Mouse (Mus musculus): Measurements from ENCODE around the gene Tmem150c. TPM values are rescaled to one million over a fixed set of nuclear protein-coding genes. Genes with fewer than 3 reads are reported as not detected.
A peak's percentile ranks its signal among the peaks of the same experiment; 100 is the strongest.

Tmem150c gene
- total RNA-seq, 1 experiment, result 0.22 TPM

- in situ Hi-C loops (cut with MboI; ENCODE audit: low sequenced_read_pairs in 2 of 2, unreplicated experiment in 2 of 2), result loop anchor here in 1 of 2 experiments (10.0 to 25.0 kb wide), 2 partner anchors 91 to 243 kb away; partner anchors contain the start of gene Tmem150c
- TF ChIP-seq CHD2 (IDR thresholded peaks at IDR 0.05; ENCODE audit: low read depth, low read length) (no peak), ZC3H11A (IDR thresholded peaks at IDR 0.05; ENCODE audit: borderline replicate concordance, low read depth, low read length) (no peak), HCFC1 (IDR thresholded peaks at IDR 0.05; ENCODE audit: borderline replicate concordance, insufficient read depth, low read length) (no peak), MAFK (IDR thresholded peaks at IDR 0.05; ENCODE audit: insufficient read depth, low read depth, low read length) (no peak), ZNF384 (IDR thresholded peaks at IDR 0.05; ENCODE audit: low read depth, low read length) (no peak)
- Histone ChIP-seq H3K4me1 (ENCODE audit: control insufficient read depth in 2 of 2, insufficient read depth in 2 of 2, low read length in 2 of 2, poor library complexity in 1 of 2) (no peaks in the 10 kb centered on the region), H3K27ac (ENCODE audit: insufficient read depth, low read depth, low read length, poor library complexity, severe bottlenecking) (no peak overlapping the region), H3K9me3 (ENCODE audit: control insufficient read depth, insufficient read depth, low read depth, low read length) (no peaks in the 10 kb centered on the region), H3K4me3 (ENCODE audit: insufficient read depth in 1 of 2, low read depth in 1 of 2, low read length in 2 of 2, poor library complexity in 1 of 2, severe bottlenecking in 1 of 2) (no peak overlapping the region), H3K36me3 (ENCODE audit: control insufficient read depth, insufficient read depth, low read length, poor library complexity, severe bottlenecking) (peaks cover 28% of the 10 kb centered on the region), H3K9ac (ENCODE audit: insufficient read depth, low read depth, low read length, poor library complexity, severe bottlenecking) (no peak overlapping the region)
- no peak for DNase-seq (ENCODE audit: low read depth, low spot score)
Observed at GRCm38 (mm10) chr5:100071541-100071940, 88.1 kb downstream of the Tmem150c start.

DNA sequence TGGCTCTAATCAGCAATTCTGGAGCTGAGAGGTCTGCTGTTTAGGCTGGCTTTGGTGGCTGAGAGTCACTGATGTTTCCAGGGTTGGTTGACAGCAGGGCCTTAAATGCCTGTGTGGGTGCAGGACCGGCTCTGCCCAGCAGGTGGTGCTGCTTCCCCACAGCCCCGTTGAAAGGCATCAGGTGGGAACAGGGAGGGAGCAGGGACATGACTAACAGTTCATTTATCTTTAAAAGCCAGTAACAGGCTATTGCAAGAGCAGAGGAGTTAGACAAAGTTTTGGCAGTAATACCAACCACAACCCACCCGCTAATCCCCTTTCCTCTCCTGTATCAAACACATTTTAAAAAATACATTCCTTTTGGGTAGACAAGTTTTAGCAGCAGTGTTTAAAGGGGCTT is 89.4 kb downstream of the Tmem150c start:
- in situ Hi-C loops (cut with MboI; ENCODE audit: low sequenced_read_pairs in 2 of 2, unreplicated experiment in 2 of 2), result loop anchor here in 1 of 2 experiments (10.0 to 25.0 kb wide), 2 partner anchors 92 to 245 kb away; partner anchors contain the start of gene Tmem150c
- DNase-seq (ENCODE audit: low read depth, low spot score), result peak; percentile 62

DNA sequence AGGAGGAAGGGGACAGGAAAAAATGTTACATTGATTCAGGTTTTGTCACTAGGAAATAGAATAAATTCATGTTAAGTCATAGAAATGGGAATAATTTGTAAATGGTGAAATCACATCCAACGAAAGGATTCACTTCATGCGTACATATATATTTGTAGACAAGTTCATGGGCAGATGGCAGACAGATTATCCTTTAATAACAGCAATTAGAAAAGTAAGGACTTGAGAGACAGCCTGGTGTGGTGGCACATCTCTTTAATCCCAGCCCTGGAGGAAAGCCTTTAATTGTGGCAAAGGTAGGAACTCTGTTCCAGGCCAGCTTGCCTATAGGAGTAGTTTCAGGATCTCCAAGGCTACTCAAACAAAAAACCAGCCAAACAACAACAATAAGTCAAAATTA is 90.1 kb downstream of the Tmem150c start:
- Histone ChIP-seq H3K36me3 (ENCODE audit: control insufficient read depth, insufficient read depth, low read length, poor library complexity, severe bottlenecking) (peaks cover 37% of the 10 kb centered on the region), H3K4me1 (ENCODE audit: control insufficient read depth in 2 of 2, insufficient read depth in 2 of 2, low read length in 2 of 2, poor library complexity in 1 of 2) (no peaks in the 10 kb centered on the region), H3K9me3 (ENCODE audit: control insufficient read depth, insufficient read depth, low read depth, low read length) (no peaks in the 10 kb centered on the region), H3K4me3 (ENCODE audit: insufficient read depth in 1 of 2, low read depth in 1 of 2, low read length in 2 of 2, poor library complexity in 1 of 2, severe bottlenecking in 1 of 2) (no peak overlapping the region), H3K27ac (ENCODE audit: insufficient read depth, low read depth, low read length, poor library complexity, severe bottlenecking) (no peak overlapping the region), H3K9ac (ENCODE audit: insufficient read depth, low read depth, low read length, poor library complexity, severe bottlenecking) (no peak overlapping the region)
- DNase-seq (ENCODE audit: low read depth, low spot score), result no peak
- TF ChIP-seq HCFC1 (IDR thresholded peaks at IDR 0.05; ENCODE audit: borderline replicate concordance, insufficient read depth, low read length) (no peak), ZC3H11A (IDR thresholded peaks at IDR 0.05; ENCODE audit: borderline replicate concordance, low read depth, low read length) (no peak), MAFK (IDR thresholded peaks at IDR 0.05; ENCODE audit: insufficient read depth, low read depth, low read length) (no peak), ZNF384 (IDR thresholded peaks at IDR 0.05; ENCODE audit: low read depth, low read length) (no peak), CHD2 (IDR thresholded peaks at IDR 0.05; ENCODE audit: low read depth, low read length) (no peak)
- in situ Hi-C loops (cut with MboI; ENCODE audit: low sequenced_read_pairs in 2 of 2, unreplicated experiment in 2 of 2), result loop anchor here in 1 of 2 experiments (25.0 kb wide), 1 partner anchor 93 kb away; the partner anchor contains the start of gene Tmem150c

More for the DNA sequence above, 89.4 kb downstream of the Tmem150c start:
- Histone ChIP-seq H3K36me3 (ENCODE audit: control insufficient read depth, insufficient read depth, low read length, poor library complexity, severe bottlenecking) (peaks cover 34% of the 10 kb centered on the region), H3K9ac (ENCODE audit: insufficient read depth, low read depth, low read length, poor library complexity, severe bottlenecking) (no peak overlapping the region), H3K27ac (ENCODE audit: insufficient read depth, low read depth, low read length, poor library complexity, severe bottlenecking) (no peak overlapping the region), H3K4me1 (ENCODE audit: control insufficient read depth in 2 of 2, insufficient read depth in 2 of 2, low read length in 2 of 2, poor library complexity in 1 of 2) (no peaks in the 10 kb centered on the region), H3K4me3 (ENCODE audit: insufficient read depth in 1 of 2, low read depth in 1 of 2, low read length in 2 of 2, poor library complexity in 1 of 2, severe bottlenecking in 1 of 2) (no peak overlapping the region), H3K9me3 (ENCODE audit: control insufficient read depth, insufficient read depth, low read depth, low read length) (no peaks in the 10 kb centered on the region)
- TF ChIP-seq MAFK (IDR thresholded peaks at IDR 0.05; ENCODE audit: insufficient read depth, low read depth, low read length) (no peak), ZC3H11A (IDR thresholded peaks at IDR 0.05; ENCODE audit: borderline replicate concordance, low read depth, low read length) (peak; percentile 40; the same call in 1 of the 2 replicates)

DNA sequence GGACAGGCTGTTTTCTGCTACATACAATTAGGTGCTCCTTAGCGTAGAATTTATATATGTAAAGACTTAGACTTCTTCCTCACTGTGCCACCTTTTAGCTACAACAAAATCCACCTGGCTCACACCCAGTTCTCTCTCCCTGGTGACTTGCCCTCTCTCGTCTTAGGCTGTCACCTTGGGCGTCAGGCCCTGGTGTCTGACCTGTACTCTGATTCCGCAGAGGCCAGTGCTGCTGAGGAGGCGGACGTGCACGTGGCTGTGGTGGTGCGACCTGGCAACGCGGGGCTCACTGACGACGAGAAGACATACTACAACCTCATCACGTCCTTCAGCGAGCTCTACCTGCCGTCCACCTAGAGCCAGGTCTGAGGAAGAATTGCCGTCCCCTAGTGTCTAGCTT is 92.0 kb downstream of the Tmem150c start:
- no peak overlapping the region for H3K9ac ChIP-seq (ENCODE audit: insufficient read depth, low read depth, low read length, poor library complexity, severe bottlenecking)
- TF ChIP-seq ZC3H11A (IDR thresholded peaks at IDR 0.05; ENCODE audit: borderline replicate concordance, low read depth, low read length) (no peak), HCFC1 (IDR thresholded peaks at IDR 0.05; ENCODE audit: borderline replicate concordance, insufficient read depth, low read length) (no peak), ZNF384 (IDR thresholded peaks at IDR 0.05; ENCODE audit: low read depth, low read length) (no peak), MAFK (IDR thresholded peaks at IDR 0.05; ENCODE audit: insufficient read depth, low read depth, low read length) (no peak), CHD2 (IDR thresholded peaks at IDR 0.05; ENCODE audit: low read depth, low read length) (no peak)
- no peak for DNase-seq (ENCODE audit: low read depth, low spot score)
- in situ Hi-C loops (cut with MboI; ENCODE audit: low sequenced_read_pairs in 2 of 2, unreplicated experiment in 2 of 2), result loop anchor here in 1 of 2 experiments (25.0 kb wide), 1 partner anchor 95 kb away; the partner anchor contains the start of gene Tmem150c
- no peaks in the 10 kb centered on the region for H3K4me1 ChIP-seq (ENCODE audit: control insufficient read depth in 2 of 2, insufficient read depth in 2 of 2, low read length in 2 of 2, poor library complexity in 1 of 2)
- peaks cover 41% of the 10 kb centered on the region for H3K36me3 ChIP-seq (ENCODE audit: control insufficient read depth, insufficient read depth, low read length, poor library complexity, severe bottlenecking)
- H3K27ac ChIP-seq (ENCODE audit: insufficient read depth, low read depth, low read length, poor library complexity, severe bottlenecking), result no peak overlapping the region
- no peak overlapping the region for H3K4me3 ChIP-seq (ENCODE audit: insufficient read depth in 1 of 2, low read depth in 1 of 2, low read length in 2 of 2, poor library complexity in 1 of 2, severe bottlenecking in 1 of 2)
- H3K9me3 ChIP-seq (ENCODE audit: control insufficient read depth, insufficient read depth, low read depth, low read length), result no peaks in the 10 kb centered on the region
